ENCODE assay signal across 16 mouse cellular contexts in genomic region chr4:149045885-149046284, GRCm38 (mm10). TPM values are rescaled to one million over a fixed set of nuclear protein-coding genes. Genes with fewer than 3 reads are reported as not detected.
A peak's percentile ranks its signal among the peaks of the same experiment; 100 is the strongest.
DNase-seq lines count a peak whose midpoint lies in the region; ATAC-seq and TF ChIP-seq lines count a peak whose summit lies in the region.
"Had no signal": no experiment of that assay in that cellular context is flagged by ENCODE, and none has a peak within 500 bp of the region (broad histone marks: within the 10 kb centered on the region; RNA-seq: fewer than 3 reads in every experiment).

No protein-coding gene starts in this region.

- H3K9ac ChIP-seq in heart, embryonic 11.5 days (ENCODE audit: low read depth, low read length): peak overlapping the region; percentile 12; the same call in 1 of the 2 replicates
- H3K9ac ChIP-seq in kidney, embryonic 15.5 days: no peak overlapping the region
- H3K9ac ChIP-seq: lung, embryonic 15.5 days had no signal

- DNase-seq in heart, adult 9 months (ENCODE audit: low spot score in 2 of 2): no peak
- DNase-seq in kidney, adult 2 months: no peak
- peak; percentile 16 for DNase-seq in c-Kit-positive CD71-positive TER-119-positive erythroid progenitor cells, embryonic 14.5 days (ENCODE audit: low spot score)
- no peak for DNase-seq in lung, postnatal 14 days
- DNase-seq in cerebellum, postnatal 36 days: no peak
- DNase-seq: adrenal gland, postnatal 14 days; cerebellum, adult 11 months; spleen, adult 18-20 months; thymus, postnatal 36 days had no signal

- 17% methylated on average over 5 of the region's 5 CpGs for WGBS in heart, embryonic 11.5 days (ENCODE audit: insufficient replicate concordance)
- 37% methylated on average over 5 of the region's 5 CpGs for whole genome bisulfite sequencing in kidney, embryonic 15.5 days
- WGBS in kidney, adult 2 months: 92% methylated on average over 5 of the region's 5 CpGs

- no peak overlapping the region for H3K4me2 ChIP-seq in heart, embryonic 11.5 days
- H3K4me2 ChIP-seq in kidney, embryonic 15.5 days: no peak overlapping the region
- H3K4me2 ChIP-seq: lung, embryonic 15.5 days had no signal

- H3K36me3 ChIP-seq in heart, embryonic 11.5 days (ENCODE audit: control insufficient read depth, insufficient read depth, low read length): no peaks in the 10 kb centered on the region
- peaks cover 6% of the 10 kb centered on the region; the same call in 1 of the 2 replicates for H3K36me3 ChIP-seq in kidney, embryonic 15.5 days
- H3K36me3 ChIP-seq in kidney, adult 2 months (ENCODE audit: control insufficient read depth, insufficient read depth, low read length): no peaks in the 10 kb centered on the region

- H3K27ac ChIP-seq in heart, embryonic 11.5 days (ENCODE audit: low read depth, low read length): peak overlapping the region; percentile 69
- H3K27ac ChIP-seq in kidney, embryonic 15.5 days: peak overlapping the region; percentile 73
- H3K27ac ChIP-seq in kidney, adult 2 months (ENCODE audit: insufficient read depth, low read depth, low read length): no peak overlapping the region
- H3K27ac ChIP-seq: lung, embryonic 15.5 days; midbrain, embryonic 10.5 days; stomach, postnatal 0 days had no signal

- H3K4me1 ChIP-seq in heart, embryonic 11.5 days (ENCODE audit: control insufficient read depth, insufficient read depth, low read length): peaks cover 47% of the 10 kb centered on the region
- H3K4me1 ChIP-seq in kidney, embryonic 15.5 days: peaks cover 73% of the 10 kb centered on the region
- peaks cover 27% of the 10 kb centered on the region for H3K4me1 ChIP-seq in kidney, adult 2 months (ENCODE audit: control insufficient read depth, insufficient read depth, low read length)

- H3K4me3 ChIP-seq in heart, embryonic 11.5 days (ENCODE audit: low read depth, low read length): no peak overlapping the region
- H3K4me3 ChIP-seq in kidney, embryonic 15.5 days (replicated peaks): no peak overlapping the region
- no peak overlapping the region for H3K4me3 ChIP-seq in kidney, adult 2 months (ENCODE audit: insufficient read depth, low read depth, low read length)
- H3K4me3 ChIP-seq: lung, embryonic 15.5 days; midbrain, embryonic 10.5 days had no signal

- no peaks in the 10 kb centered on the region for H3K27me3 ChIP-seq in heart, embryonic 11.5 days (ENCODE audit: control insufficient read depth, insufficient read depth, low read length)
- H3K27me3 ChIP-seq in kidney, embryonic 15.5 days: no peaks in the 10 kb centered on the region
- H3K27me3 ChIP-seq in kidney, adult 2 months (replicated peaks; ENCODE audit: control insufficient read depth, insufficient read depth, low read length): no peaks in the 10 kb centered on the region
- H3K27me3 ChIP-seq: lung, embryonic 15.5 days had no signal

- no peak for ATAC-seq in heart, embryonic 11.5 days (replicated peaks; ENCODE audit: insufficient number of reproducible peaks, low FRiP score, low TSS enrichment)
- peak; percentile 55 for ATAC-seq in kidney, embryonic 15.5 days (replicated peaks; ENCODE audit: low FRiP score)
- peak; percentile 87 for ATAC-seq in megakaryocyte-erythroid progenitor cell, adult 5-6 weeks (replicated peaks; ENCODE audit: low FRiP score, low TSS enrichment, poor library complexity, severe bottlenecking)
- ATAC-seq: inflammation-experienced regulatory T-cells, adult 6 months had no signal

- TF ChIP-seq POLR2A in kidney, adult 2 months (IDR thresholded peaks at IDR 0.05; ENCODE audit: low read depth, low read length): no peak

- TF ChIP-seq CTCF in kidney, adult 2 months (conservative IDR thresholded peaks at IDR 0.05; ENCODE audit: insufficient read depth, insufficient read length, low read depth, low read length): no peak

- no peaks in the 10 kb centered on the region for H3K9me3 ChIP-seq in heart, embryonic 11.5 days (replicated peaks; ENCODE audit: control insufficient read depth, low read length)
- H3K9me3 ChIP-seq in kidney, embryonic 15.5 days (replicated peaks): no peaks in the 10 kb centered on the region
- H3K9me3 ChIP-seq: lung, embryonic 15.5 days; midbrain, embryonic 10.5 days had no signal

RNA-seq across cellular contexts. Expression of gene Pex14, which starts 53.8 kb away (rescaled TPM):
- polyA plus RNA-seq in heart, embryonic 11.5 days (2014; fragmentation: Nextera tagmentation; extraction: Ambion mirVana): 33.5 and 37.2 TPM in 2 replicates
- 52.3 and 61.1 TPM in 2 replicates for polyA plus RNA-seq in kidney, embryonic 15.5 days (2015; fragmentation: Nextera tagmentation; extraction: Ambion mirVana)
- polyA plus RNA-seq in kidney, adult 2 months (2012; rRNA removed): 49.3 and 55.0 TPM in 2 replicates
- total RNA-seq in megakaryocyte-erythroid progenitor cell, adult 5-6 weeks (2014; fragmentation: Nextera tagmentation): 10.3 and 15.8 TPM in 2 replicates
- total RNA-seq in megakaryocyte-erythroid progenitor cell, adult 5-6 weeks (2017): 8.0 and 16.8 TPM in 2 replicates

RNA-seq across cellular contexts. Expression of gene Dffa, which starts 58.1 kb away (rescaled TPM):
- 34.2 and 35.9 TPM in 2 replicates for polyA plus RNA-seq in heart, embryonic 11.5 days (2014; fragmentation: Nextera tagmentation; extraction: Ambion mirVana)
- 33.2 and 36.2 TPM in 2 replicates for polyA plus RNA-seq in kidney, embryonic 15.5 days (2015; fragmentation: Nextera tagmentation; extraction: Ambion mirVana)
- polyA plus RNA-seq in kidney, adult 2 months (2012; rRNA removed): 20.1 and 20.8 TPM in 2 replicates
- 27.6 and 28.1 TPM in 2 replicates for total RNA-seq in megakaryocyte-erythroid progenitor cell, adult 5-6 weeks (2014; fragmentation: Nextera tagmentation)
- 20.3 and 25.6 TPM in 2 replicates for total RNA-seq in megakaryocyte-erythroid progenitor cell, adult 5-6 weeks (2017)
